Mouse (Mus musculus) ES-Bruce4 (cell line): Measurements from ENCODE around the gene Ttll5.

Experiments used
- CTCF ChIP-seq: IDR thresholded peaks from one replicate; pipeline ENCODE4 v1.8.1; 2011; ENCODE audit warnings: low read depth, low read length
- EP300 ChIP-seq: IDR thresholded peaks from 2 replicates; pipeline ENCODE4 v1.6.1; 2011; ENCODE audit warnings: low read depth, low read length; ENCODE audit not compliant: insufficient read depth
- POLR2A ChIP-seq: IDR thresholded peaks from one replicate; pipeline ENCODE4 v1.8.1; 2011; ENCODE audit warnings: low read length; ENCODE audit not compliant: insufficient read depth

GRCm38 (mm10) chr12:86025480-86025879 is 201.0 kb downstream of the Ttll5 start:
- no peak for TF ChIP-seq CTCF
- no peak for TF ChIP-seq POLR2A
- TF ChIP-seq EP300 = no peak
